Mouse (Mus musculus) ovary, postnatal 14 days (tissue): ENCODE measurements at regions not wholly inside any gene's neighbourhood (a gene's known extent, or its start where the extent isn't known, plus 50 kb on each side); places are given as distances from the start of the nearest gene placed in this dataset.
A peak's percentile ranks its signal among the peaks of the same experiment; 100 is the strongest.
"Not testable (repeated sequence)": the region's sequence is repeated elsewhere in the genome, so short reads cannot be mapped to it uniquely, and the experiment has no call there.

ENCODE experiments used
- DNase-seq: peaks from one replicate; pipeline ENCODE4 v3.0.0; 2022; ENCODE audit warnings: low spot score

GRCm38 (mm10) chr1:47299311-47299710, 406.7 kb upstream of the Slc39a10 start:
- DNase-seq: no peak

DNA sequence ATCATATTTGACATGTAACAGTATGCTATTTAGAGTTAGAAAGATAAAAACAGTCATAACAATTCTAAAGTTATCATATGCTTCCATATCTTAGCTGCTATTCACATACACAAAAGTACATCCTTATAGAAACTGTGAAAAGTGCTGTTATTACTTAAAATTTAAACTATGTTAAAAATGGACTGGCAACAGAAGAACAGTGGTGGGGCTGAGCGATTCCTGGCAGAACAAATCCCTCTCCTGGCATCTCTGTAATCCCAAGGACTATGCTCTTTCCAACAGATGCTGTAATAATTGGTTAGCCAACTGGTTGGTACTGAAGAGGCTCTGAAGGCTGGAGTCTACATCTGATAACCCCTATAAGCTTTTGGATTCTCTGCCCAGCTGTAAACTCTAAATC, 393.0 kb upstream of the Slc39a10 start:
- DNase-seq: no peak

- no peak for DNase-seq
Measured at GRCm38 (mm10) chr1:47278321-47279020, 385.8 kb upstream of the Slc39a10 start.

GRCm38 (mm10) chr1:47277839-47278238, 385.2 kb upstream of the Slc39a10 start:
- peak; percentile 26 for DNase-seq

DNA sequence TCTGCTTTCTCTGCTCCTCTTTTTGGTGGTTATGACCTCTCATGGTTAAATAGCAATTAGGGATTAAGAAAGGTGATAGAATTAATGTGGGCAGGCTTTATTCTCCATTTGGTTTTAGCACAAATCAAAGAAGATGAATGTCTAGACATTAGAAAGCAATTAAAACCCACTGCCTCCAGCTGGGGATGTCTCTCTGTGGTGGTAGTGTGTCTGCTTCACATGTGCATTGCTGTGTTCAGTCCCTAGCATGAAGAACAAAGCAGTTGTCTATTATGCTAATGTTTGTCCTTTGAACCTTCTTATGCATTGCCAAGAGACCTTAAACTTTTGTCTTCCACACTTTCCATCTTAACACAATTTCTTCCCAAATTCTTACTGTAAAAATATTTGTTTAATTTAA, 379.5 kb upstream of the Slc39a10 start:
- no peak for DNase-seq

DNA sequence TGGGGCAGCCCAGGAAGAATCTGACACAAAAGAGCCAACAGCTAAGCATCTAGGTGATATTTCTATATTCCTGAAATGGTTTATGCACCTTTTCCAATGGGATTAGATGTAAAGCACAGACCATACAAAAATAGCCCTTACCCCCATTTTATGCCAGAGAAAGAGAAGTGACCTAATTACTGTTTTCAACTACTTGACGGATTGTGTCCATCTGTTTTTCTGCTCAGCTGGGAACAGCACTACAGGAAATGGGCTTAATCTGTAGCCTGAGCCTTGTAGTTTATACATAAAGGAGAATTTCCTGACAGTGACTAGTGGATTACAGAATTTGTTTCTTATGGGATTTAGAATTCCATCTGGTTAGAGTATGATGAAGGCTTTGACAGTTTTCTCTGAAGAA, 371.0 kb upstream of the Slc39a10 start:
- no peak for DNase-seq

DNA sequence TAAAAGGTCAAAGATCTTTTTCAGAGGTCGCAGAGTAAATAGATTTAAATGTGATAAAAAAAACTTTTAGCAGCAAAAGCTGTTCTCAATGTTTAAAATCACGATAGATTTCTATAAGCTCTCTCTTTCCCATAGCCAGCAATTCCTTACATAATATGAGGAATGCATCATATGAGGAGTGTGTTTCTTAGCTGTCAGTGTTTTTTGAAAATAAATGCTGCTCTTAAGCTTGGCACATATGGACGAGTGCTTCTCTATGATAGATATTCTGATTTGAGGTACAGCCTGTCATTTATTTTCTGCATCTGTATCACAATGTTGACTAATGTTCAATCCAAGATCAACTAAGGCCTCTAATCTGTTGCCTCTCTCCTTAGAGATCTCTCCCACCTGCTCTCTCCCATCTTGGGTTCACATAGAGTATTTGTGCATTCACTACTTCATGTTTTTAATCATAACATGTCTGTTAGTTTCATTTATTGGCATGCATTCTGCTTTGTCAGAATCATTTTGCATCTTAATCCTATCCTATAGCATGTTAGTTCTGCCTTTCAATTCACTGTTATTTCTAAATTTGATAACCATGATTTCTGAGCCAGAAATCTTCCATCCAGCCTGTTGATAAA, 369.0 kb upstream of the Slc39a10 start:
- no peak for DNase-seq

DNA sequence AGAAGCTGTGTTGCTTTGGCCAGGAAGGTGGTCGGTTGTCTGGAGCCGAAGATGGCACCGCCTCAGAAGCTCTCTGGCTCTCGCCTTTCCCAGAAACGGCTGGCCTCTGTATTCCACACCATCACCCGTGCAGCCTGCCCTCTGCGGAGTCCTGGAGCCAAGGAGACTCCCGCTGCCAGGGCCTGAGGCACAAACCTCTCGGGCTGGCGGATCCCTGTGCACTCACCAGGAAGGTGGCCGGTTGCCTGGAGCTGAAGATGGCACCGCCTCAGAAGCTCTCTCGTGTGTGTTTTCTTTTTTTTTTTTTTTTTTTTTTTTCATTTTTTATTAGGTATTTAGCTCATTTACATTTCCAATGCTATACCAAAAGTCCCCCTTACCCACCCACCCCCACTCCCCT, 358.1 kb upstream of the Slc39a10 start:
- DNase-seq: not testable (repeated sequence)

DNA sequence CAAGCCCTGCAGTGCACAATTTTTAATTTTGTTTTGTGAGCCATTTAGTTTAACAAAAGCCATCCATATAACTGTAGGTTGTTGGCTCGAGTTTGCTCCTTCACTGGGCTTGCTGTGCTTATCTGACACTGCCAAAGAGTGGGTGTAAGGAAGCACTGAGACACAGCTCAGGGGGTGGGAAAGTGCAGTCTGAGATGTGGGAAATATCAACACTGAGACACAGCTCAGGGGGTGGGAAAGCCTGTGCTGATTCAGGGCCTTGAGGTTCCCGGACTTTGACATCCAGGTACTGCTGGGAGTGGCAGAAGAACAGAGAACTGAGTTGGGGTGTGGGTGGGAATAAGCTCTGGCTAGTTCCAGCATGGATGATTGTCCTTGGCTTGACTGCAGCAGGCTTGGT, 324.4 kb upstream of the Slc39a10 start:
- DNase-seq: no peak

GRCm38 (mm10) chr1:47216419-47217002, 323.9 kb upstream of the Slc39a10 start:
- no peak for DNase-seq

- DNase-seq: no peak
Measured at GRCm38 (mm10) chr1:47213476-47213875, 320.8 kb upstream of the Slc39a10 start.

DNA sequence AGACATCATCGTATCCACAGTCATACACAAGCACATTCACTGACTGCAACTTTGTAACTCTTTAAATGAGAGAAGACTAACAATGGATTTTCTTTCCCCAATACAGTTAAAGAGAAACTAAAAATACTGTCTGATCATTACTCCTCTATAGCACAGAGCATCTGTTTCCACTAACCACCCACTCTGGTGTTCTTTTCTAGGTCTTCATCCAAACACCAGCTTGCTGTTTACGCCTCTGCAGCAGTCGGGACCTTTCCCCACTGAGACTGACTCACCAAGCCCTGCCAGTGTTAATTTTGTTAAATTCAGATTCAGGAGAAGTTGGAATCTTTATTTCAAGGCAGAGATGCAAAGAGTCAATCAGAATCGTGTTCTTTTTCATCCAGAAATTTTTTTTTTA, 300.3 kb upstream of the Slc39a10 start:
- no peak for DNase-seq

- no peak for DNase-seq
Measured at GRCm38 (mm10) chr1:47164417-47164816, 271.8 kb upstream of the Slc39a10 start.

GRCm38 (mm10) chr1:47163808-47164410, 271.3 kb upstream of the Slc39a10 start:
- no peak for DNase-seq

DNA sequence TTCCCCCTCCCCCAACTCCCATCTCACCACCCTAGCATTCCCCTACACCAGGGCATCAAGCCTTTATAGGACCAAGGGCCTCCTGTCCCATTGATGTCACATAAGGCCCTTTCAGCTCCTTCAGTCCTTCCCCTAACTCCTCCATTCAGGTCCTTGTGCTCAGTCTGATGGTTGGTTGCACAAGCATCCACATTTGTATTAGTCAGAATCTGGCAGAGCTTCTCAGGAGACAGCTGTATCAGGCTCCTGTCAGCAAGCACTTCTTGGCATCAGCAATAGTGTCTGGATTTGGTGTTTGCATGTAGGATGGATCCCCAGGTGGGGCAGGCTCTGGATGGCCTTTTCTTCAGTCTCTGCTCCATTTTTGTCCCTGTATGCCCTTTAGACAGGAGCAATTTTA, 237.4 kb upstream of the Slc39a10 start:
- not testable (repeated sequence) for DNase-seq

DNA sequence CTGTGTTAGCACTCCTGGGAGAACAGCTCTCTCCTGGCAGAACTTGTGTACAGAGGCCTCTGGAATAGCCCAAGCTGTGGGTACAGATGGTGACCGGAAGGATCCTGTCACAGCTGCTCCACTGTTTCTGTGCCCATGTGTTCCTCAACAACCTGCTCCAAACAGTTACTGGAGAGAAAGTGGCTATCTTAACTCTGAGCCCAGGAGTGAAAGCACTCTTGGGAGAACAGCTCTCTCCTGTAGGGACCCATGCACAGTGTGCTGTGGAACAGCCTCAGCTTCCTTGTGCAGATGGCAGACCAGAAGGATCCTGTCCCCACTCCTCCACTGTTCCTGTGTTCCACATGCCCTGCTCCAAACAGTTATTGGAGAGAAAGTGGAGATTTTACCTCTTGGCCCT, 227.0 kb upstream of the Slc39a10 start:
- no peak for DNase-seq

GRCm38 (mm10) chr1:47116681-47117080, 224.0 kb upstream of the Slc39a10 start:
- not testable (repeated sequence) for DNase-seq

- DNase-seq: no peak
Measured at GRCm38 (mm10) chr1:47112494-47112893, 219.8 kb upstream of the Slc39a10 start.

- DNase-seq: no peak
Measured at GRCm38 (mm10) chr1:47104055-47104454, 211.4 kb upstream of the Slc39a10 start.

- no peak for DNase-seq
Measured at GRCm38 (mm10) chr1:47103321-47103988, 210.8 kb upstream of the Slc39a10 start.

GRCm38 (mm10) chr1:47097084-47097996, 204.7 kb upstream of the Slc39a10 start:
- DNase-seq: no peak
